Mouse (Mus musculus): ENCODE measurements around the gene Ubqln2.
A peak's percentile ranks its signal among the peaks of the same experiment; 100 is the strongest.

Gene Ubqln2

GRCm38 (mm10) chrX:153497688-153498516, at the start of gene Ubqln2:
TSS of gene Ubqln2 (plus strand) at chrX:153498227.
- peak; percentile 42 to 49 for DNase-seq (ENCODE audit: low read depth in 2 of 2, low spot score in 2 of 2)

GRCm38 (mm10) chrX:153451946-153452345, 46.1 kb upstream of the Ubqln2 start:
- DNase-seq (ENCODE audit: low read depth in 2 of 2, low spot score in 2 of 2) = no peak

- no peak for DNase-seq (ENCODE audit: low read depth in 2 of 2, low spot score in 2 of 2)
These were observed 21.2 kb upstream of the Ubqln2 start for GRCm38 (mm10) chrX:153476760-153477248.

- DNase-seq (ENCODE audit: low read depth in 2 of 2, low spot score in 2 of 2) = no peak
These were observed 5.7 kb upstream of the Ubqln2 start for GRCm38 (mm10) chrX:153492326-153492725.

- DNase-seq (ENCODE audit: low read depth in 2 of 2, low spot score in 2 of 2) = no peak
These were observed 752 bp downstream of the Ubqln2 start for GRCm38 (mm10) chrX:153498665-153499293.

GRCm38 (mm10) chrX:153499294-153500046, 1.4 kb downstream of the Ubqln2 start:
- DNase-seq (ENCODE audit: low read depth in 2 of 2, low spot score in 2 of 2) = no peak

GRCm38 (mm10) chrX:153500047-153500345, 2.0 kb downstream of the Ubqln2 start:
- DNase-seq (ENCODE audit: low read depth in 2 of 2, low spot score in 2 of 2) = no peak

GRCm38 (mm10) chrX:153505954-153506353, 7.9 kb downstream of the Ubqln2 start:
- DNase-seq (ENCODE audit: low read depth in 2 of 2, low spot score in 2 of 2) = peak; percentile 38 to 66

- no peak for DNase-seq (ENCODE audit: low read depth in 2 of 2, low spot score in 2 of 2)
These were observed 17.5 kb downstream of the Ubqln2 start for GRCm38 (mm10) chrX:153515491-153515890.

GRCm38 (mm10) chrX:153528399-153528798, 30.4 kb downstream of the Ubqln2 start:
- no peak for DNase-seq (ENCODE audit: low read depth in 2 of 2, low spot score in 2 of 2)
